Mouse (Mus musculus) kidney, postnatal 36 days (tissue): ENCODE measurements around the gene Foxj1.

Experiments
- DNase-seq, 2 experiments: peaks; one replicate each; pipeline ENCODE4 v3.0.0; 2021 to 2022; ENCODE audit warnings: mixed read lengths in 2 of 2

The Foxj1 gene

GRCm38 (mm10) chr11:116298221-116298620 is 37.0 kb downstream of the Foxj1 start:
- no peak for DNase-seq

GRCm38 (mm10) chr11:116297017-116297416 is 38.2 kb downstream of the Foxj1 start:
- no peak for DNase-seq

- no peak for DNase-seq
These were observed 38.9 kb downstream of the Foxj1 start for GRCm38 (mm10) chr11:116296191-116296734.

- DNase-seq = peak; percentile 64 to 81
These were observed 40.9 kb downstream of the Foxj1 start for GRCm38 (mm10) chr11:116294319-116294718.

- no peak for DNase-seq
These were observed 41.6 kb downstream of the Foxj1 start for GRCm38 (mm10) chr11:116293538-116294137.

GRCm38 (mm10) chr11:116292401-116292800 is 42.8 kb downstream of the Foxj1 start:
- DNase-seq = no peak

GRCm38 (mm10) chr11:116290556-116290955 is 44.6 kb downstream of the Foxj1 start:
- peak; percentile 24 to 31 for DNase-seq

GRCm38 (mm10) chr11:116287351-116287750 is 47.8 kb downstream of the Foxj1 start:
- DNase-seq = no peak

- peak; percentile 39 to 53 for DNase-seq
These were observed 49.4 kb downstream of the Foxj1 start for GRCm38 (mm10) chr11:116285770-116286191.

- DNase-seq = no peak
These were observed 51.2 kb downstream of the Foxj1 start for GRCm38 (mm10) chr11:116283982-116284381.

GRCm38 (mm10) chr11:116282912-116283521 is 52.2 kb downstream of the Foxj1 start:
- peak in 1 of 2 experiments; percentile 24 for DNase-seq

GRCm38 (mm10) chr11:116282089-116282488 is 53.1 kb downstream of the Foxj1 start:
- peak; percentile 53 to 61 for DNase-seq

- no peak for DNase-seq
These were observed 53.5 kb downstream of the Foxj1 start for GRCm38 (mm10) chr11:116281671-116282070.

GRCm38 (mm10) chr11:116280751-116281663 is 54.2 kb downstream of the Foxj1 start, which contains the start of gene Galr2:
Gene Galr2, plus strand, starts transcription at chr11:116280939.
- peak in 1 of 2 experiments; percentile 33 for DNase-seq
